Mouse (Mus musculus) stomach, postnatal 0 days (tissue): Measurements from ENCODE around the gene Otulinl. TPM values are rescaled to one million over a fixed set of nuclear protein-coding genes. Genes with fewer than 3 reads are reported as not detected.

Experiments used
- ATAC-seq: fragments of 200-750 bp; cut with Nextera tagmentation; 2 replicates; pipeline ENCODE4 v1.8.0; 2017; ENCODE audit not compliant: low FRiP score, low TSS enrichment
- DNase-seq: peaks from one replicate; pipeline ENCODE4 v3.0.0-alpha.2; 2016; ENCODE audit warnings: low spot score
- H3K27ac ChIP-seq: fragments of 300-500 bp; sonication (generic); replicated peaks from 2 replicates; pipeline ENCODE4 v1.5.1; 2014; ENCODE audit warnings: mild to moderate bottlenecking, control low read depth
- H3K27me3 ChIP-seq: fragments of 300-500 bp; sonication (generic); 2 replicates; pipeline ENCODE4 v1.6.1; 2014; ENCODE audit warnings: low read length; ENCODE audit not compliant: control insufficient read depth, insufficient read depth
- H3K36me3 ChIP-seq: fragments of 300-500 bp; sonication (generic); 2 replicates; pipeline ENCODE4 v1.6.1; 2014; ENCODE audit warnings: low read length, mixed read lengths; ENCODE audit not compliant: control insufficient read depth, insufficient read depth
- H3K4me1 ChIP-seq: fragments of 300-500 bp; sonication (generic); replicated peaks from 2 replicates; pipeline ENCODE4 v1.6.1; 2014; ENCODE audit warnings: antibody characterized with exemption; ENCODE audit not compliant: control insufficient read depth, insufficient read depth
- H3K4me2 ChIP-seq: fragments of 300-500 bp; sonication (generic); replicated peaks from 2 replicates; pipeline ENCODE4 v1.6.1; 2014; ENCODE audit warnings: low read depth, mild to moderate bottlenecking, control low read depth, moderate library complexity
- H3K4me3 ChIP-seq: fragments of 300-500 bp; sonication (generic); 2 replicates; pipeline ENCODE4 v1.5.1; 2014; ENCODE audit warnings: low read depth, low read length, control low read depth
- H3K9ac ChIP-seq: fragments of 300-500 bp; sonication (generic); 2 replicates; pipeline ENCODE4 v1.6.1; 2014; ENCODE audit warnings: mild to moderate bottlenecking, low read length, control low read depth, mixed read lengths
- H3K9me3 ChIP-seq: fragments of 300-500 bp; sonication (generic); 2 replicates; pipeline ENCODE4 v1.6.1; 2016; ENCODE audit warnings: low read length; ENCODE audit not compliant: control insufficient read depth
- CTCF ChIP-seq: IDR thresholded peaks from 2 replicates; pipeline ENCODE4 v1.5.1; 2016; ENCODE audit warnings: antibody characterized with exemption, low read depth, mild to moderate bottlenecking, moderate library complexity
- EP300 ChIP-seq: optimal IDR thresholded peaks from 2 replicates; pipeline ENCODE3; 2016; ENCODE audit warnings: antibody characterized with exemption
- WGBS: fragments of 180-500 bp; shearing (Covaris S2); extraction: QIAGEN DNeasy Blood & Tissue Kit; methylation state at CpG from one replicate; pipeline ENCODE4 v1.1.7; 2014; 5-methylcytosine and 5-hydroxymethylcytosine counted together
- polyA plus RNA-seq: library from polyadenylated mRNA; unstranded; fragments of >200 nt; fragmentation: Nextera tagmentation; extraction: Ambion mirVana; gene quantifications from 2 replicates; pipeline ENCODE4 v1.2.1, GENCODE M21; 2015

The Otulinl gene
- polyA plus RNA-seq, 1 experiment from 2014 or later, result 15.2 TPM

GRCm38 (mm10) chr15:27665392-27665911 is 15.9 kb downstream of the Otulinl start:
- Histone ChIP-seq H3K4me2 (no peak overlapping the region; the same call in 1 of the 2 replicates), H3K9me3 (no peaks in the 10 kb centered on the region), H3K36me3 (no peaks in the 10 kb centered on the region), H3K4me1 (no peaks in the 10 kb centered on the region), H3K27me3 (no peaks in the 10 kb centered on the region), H3K4me3 (no peak overlapping the region), H3K27ac (0 out of 2 replicates have a peak overlapping the region, but pooled peaks have one; percentile 18), H3K9ac (no peak overlapping the region)
- peak; percentile 22 for DNase-seq
- WGBS, result 37% methylated on average over 21 of the region's 21 CpGs
- peak; percentile 33; the same call in 1 of the 2 replicates for ATAC-seq
- no peak for TF ChIP-seq EP300

GRCm38 (mm10) chr15:27664126-27664525 is 17.3 kb downstream of the Otulinl start:
- H3K4me3 ChIP-seq, result no peak overlapping the region
- 84% methylated on average over 9 of the region's 9 CpGs for WGBS
- H3K4me2 ChIP-seq, result no peak overlapping the region
- TF ChIP-seq EP300 (no peak), CTCF (no peak)
- no peaks in the 10 kb centered on the region for H3K36me3 ChIP-seq
- H3K4me1 ChIP-seq, result no peaks in the 10 kb centered on the region
- ATAC-seq, result no peak
- no peak overlapping the region for H3K9ac ChIP-seq
- H3K27me3 ChIP-seq, result no peaks in the 10 kb centered on the region
- DNase-seq, result no peak
- no peaks in the 10 kb centered on the region for H3K9me3 ChIP-seq
- H3K27ac ChIP-seq, result no peak overlapping the region

- H3K9ac ChIP-seq, result no peak overlapping the region
- no peaks in the 10 kb centered on the region for H3K4me1 ChIP-seq
- no peak overlapping the region for H3K4me2 ChIP-seq
- ATAC-seq (no peak), DNase-seq (no peak)
- H3K9me3 ChIP-seq, result no peaks in the 10 kb centered on the region
- TF ChIP-seq EP300 (no peak), CTCF (no peak)
- H3K27ac ChIP-seq, result no peak overlapping the region
- H3K4me3 ChIP-seq, result no peak overlapping the region
- H3K27me3 ChIP-seq, result no peaks in the 10 kb centered on the region
- no peaks in the 10 kb centered on the region for H3K36me3 ChIP-seq
- WGBS, result 63% methylated on average over 1 of the region's 1 CpGs
These were observed 18.7 kb downstream of the Otulinl start for GRCm38 (mm10) chr15:27662699-27663098.

GRCm38 (mm10) chr15:27661696-27662095 is 19.7 kb downstream of the Otulinl start:
- 87% methylated on average over 6 of the region's 6 CpGs for WGBS
- TF ChIP-seq EP300, result no peak
- no peak for TF ChIP-seq CTCF
- H3K36me3 ChIP-seq, result no peaks in the 10 kb centered on the region

GRCm38 (mm10) chr15:27659592-27660244 is 21.7 kb downstream of the Otulinl start:
- ATAC-seq, result peak; percentile 51; the same call in 1 of the 2 replicates
- WGBS, result 34% methylated on average over 17 of the region's 17 CpGs

More at GRCm38 (mm10) chr15:27661696-27662095, 19.7 kb downstream of the Otulinl start:
- Histone ChIP-seq H3K4me1 (no peaks in the 10 kb centered on the region), H3K4me3 (no peak overlapping the region), H3K27ac (no peak overlapping the region), H3K27me3 (no peaks in the 10 kb centered on the region), H3K9ac (no peak overlapping the region), H3K4me2 (no peak overlapping the region), H3K9me3 (no peaks in the 10 kb centered on the region)
- ATAC-seq (no peak), DNase-seq (no peak)

GRCm38 (mm10) chr15:27659143-27659542 is 22.2 kb downstream of the Otulinl start:
- Histone ChIP-seq H3K4me3 (no peak overlapping the region), H3K27me3 (no peaks in the 10 kb centered on the region), H3K9me3 (no peaks in the 10 kb centered on the region), H3K36me3 (no peaks in the 10 kb centered on the region), H3K27ac (no peak overlapping the region), H3K4me1 (no peaks in the 10 kb centered on the region), H3K9ac (no peak overlapping the region), H3K4me2 (no peak overlapping the region)
- 77% methylated on average over 5 of the region's 5 CpGs for WGBS
- no peak for DNase-seq
- ATAC-seq, result no peak
- TF ChIP-seq EP300 (no peak), CTCF (no peak)

More at GRCm38 (mm10) chr15:27659592-27660244, 21.7 kb downstream of the Otulinl start:
- no peak overlapping the region for H3K4me3 ChIP-seq
- H3K9ac ChIP-seq, result no peak overlapping the region
- H3K36me3 ChIP-seq, result no peaks in the 10 kb centered on the region
- no peak overlapping the region for H3K4me2 ChIP-seq
- no peaks in the 10 kb centered on the region for H3K4me1 ChIP-seq
- H3K27ac ChIP-seq, result no peak overlapping the region
- H3K9me3 ChIP-seq, result no peaks in the 10 kb centered on the region
- peak; percentile 84 for DNase-seq
- TF ChIP-seq EP300 (no peak), CTCF (peak; percentile 93)
- H3K27me3 ChIP-seq, result no peaks in the 10 kb centered on the region
